In genomic region chr14:39014126-39014525, GRCm38 (mm10) we compare ENCODE assay signal across 22 mouse cellular contexts.
DNase-seq lines count a peak whose midpoint lies in the region; ATAC-seq lines count a peak whose summit lies in the region.
"Had no signal": no experiment of that assay in that cellular context is flagged by ENCODE, and none has a peak within 500 bp of the region (broad histone marks: within the 10 kb centered on the region; RNA-seq: fewer than 3 reads in every experiment).

No protein-coding gene starts in this region.

- no peak overlapping the region for H3K9ac ChIP-seq in embryonic facial prominence, embryonic 14.5 days (ENCODE audit: low read depth, low read length)
- H3K9ac ChIP-seq: embryonic facial prominence, embryonic 13.5 days; forebrain, embryonic 13.5 days; forebrain, embryonic 15.5 days; forebrain, postnatal 0 days had no signal

- H3K27ac ChIP-seq in embryonic facial prominence, embryonic 14.5 days (replicated peaks; ENCODE audit: low read depth, low read length) = no peak overlapping the region
- no peak overlapping the region for H3K27ac ChIP-seq in embryonic facial prominence, embryonic 10.5 days (replicated peaks)
- H3K27ac ChIP-seq: embryonic facial prominence, embryonic 13.5 days; forebrain, embryonic 13.5 days; forebrain, embryonic 15.5 days had no signal

- no peaks in the 10 kb centered on the region for H3K27me3 ChIP-seq in embryonic facial prominence, embryonic 14.5 days (replicated peaks; ENCODE audit: control insufficient read depth, insufficient read depth, low read length)
- no peaks in the 10 kb centered on the region for H3K27me3 ChIP-seq in embryonic facial prominence, embryonic 10.5 days (replicated peaks; ENCODE audit: low read depth, poor library complexity, severe bottlenecking)
- H3K27me3 ChIP-seq: CH12.LX; embryonic facial prominence, embryonic 13.5 days; forebrain, embryonic 13.5 days; forebrain, embryonic 15.5 days had no signal

- H3K4me3 ChIP-seq in embryonic facial prominence, embryonic 14.5 days (ENCODE audit: low read depth, low read length) = no peak overlapping the region
- H3K4me3 ChIP-seq in embryonic facial prominence, embryonic 10.5 days = no peak overlapping the region
- H3K4me3 ChIP-seq: embryonic facial prominence, embryonic 13.5 days; forebrain, embryonic 13.5 days; forebrain, embryonic 15.5 days had no signal

- no peaks in the 10 kb centered on the region for H3K36me3 ChIP-seq in embryonic facial prominence, embryonic 14.5 days (ENCODE audit: control insufficient read depth, insufficient read depth, low read length)
- no peaks in the 10 kb centered on the region for H3K36me3 ChIP-seq in embryonic facial prominence, embryonic 10.5 days (replicated peaks)
- H3K36me3 ChIP-seq: embryonic facial prominence, embryonic 13.5 days; forebrain, embryonic 15.5 days; G1E had no signal

- no peaks in the 10 kb centered on the region for H3K9me3 ChIP-seq in embryonic facial prominence, embryonic 14.5 days (ENCODE audit: control insufficient read depth, low read length)
- H3K9me3 ChIP-seq in embryonic facial prominence, embryonic 10.5 days = no peaks in the 10 kb centered on the region
- H3K9me3 ChIP-seq: embryonic facial prominence, embryonic 13.5 days; forebrain, embryonic 13.5 days; forebrain, embryonic 15.5 days; G1E had no signal

- H3K4me1 ChIP-seq in embryonic facial prominence, embryonic 14.5 days (ENCODE audit: control insufficient read depth, insufficient read depth, low read length) = no peaks in the 10 kb centered on the region
- no peaks in the 10 kb centered on the region for H3K4me1 ChIP-seq in embryonic facial prominence, embryonic 10.5 days
- H3K4me1 ChIP-seq: embryonic facial prominence, embryonic 13.5 days; forebrain, embryonic 13.5 days; forebrain, embryonic 15.5 days had no signal

- ATAC-seq in embryonic facial prominence, embryonic 14.5 days (ENCODE audit: low read depth) = no peak
- ATAC-seq: CD4-positive, CD25-positive, alpha-beta regulatory T cell, adult 4 months; forebrain, embryonic 13.5 days; forebrain, embryonic 15.5 days; forebrain, postnatal 0 days had no signal

- peak; percentile 20 for DNase-seq in embryonic facial prominence, embryonic 14.5 days (ENCODE audit: low spot score)
- DNase-seq in embryonic facial prominence, embryonic 10.5 days (ENCODE audit: low spot score) = no peak
- DNase-seq in Muller cell, postnatal 12 days (ENCODE audit: inconsistent ontology term) = peak; percentile 4
- DNase-seq in retina, embryonic 14.5 days (ENCODE audit: low spot score) = peak; percentile 78
- no peak for DNase-seq in layer of hippocampus, adult 8-10 months (ENCODE audit: low spot score in 2 of 2)
- no peak for DNase-seq in thymus, postnatal 4 days
- DNase-seq: adrenal gland, adult 2 months; adrenal gland, postnatal 10 days; adrenal gland, postnatal 25 days; B cell, adult 2 months; cerebellum, adult 11-12 months; cerebellum, adult 2 months; cerebellum, adult 9-10 months; cerebellum, postnatal 10 days; cerebellum, postnatal 25 days; forebrain, postnatal 0 days had no signal

- no peak overlapping the region for H3K4me2 ChIP-seq in embryonic facial prominence, embryonic 14.5 days (ENCODE audit: low read depth, low read length)
- H3K4me2 ChIP-seq: embryonic facial prominence, embryonic 13.5 days; forebrain, embryonic 13.5 days; forebrain, embryonic 15.5 days had no signal

Comparison
In these comparisons a context has a peak if more than half of its experiments do, and no peak if none do; other contexts are left out.
1. DNase-seq: peak in embryonic facial prominence, embryonic 14.5 days (single experiment), Muller cell, postnatal 12 days (single experiment) and retina, embryonic 14.5 days (single experiment); none in embryonic facial prominence, embryonic 10.5 days (single experiment), layer of hippocampus, adult 8-10 months (0 of 2) and thymus, postnatal 4 days (single experiment).